Mouse (Mus musculus) frontal cortex, postnatal 14 days (tissue): Measurements from ENCODE around the gene Myom3.
A peak's percentile ranks its signal among the peaks of the same experiment; 100 is the strongest.

ENCODE experiments used
- DNase-seq, 2 experiments: peaks; one replicate each; pipeline ENCODE4 v3.0.0; 2022; ENCODE audit warnings: low spot score in 2 of 2

Gene Myom3

GRCm38 (mm10) chr4:135761569-135761968, 2.1 kb downstream of the Myom3 start:
- no peak for DNase-seq

- peak in 1 of 2 experiments; percentile 8 for DNase-seq
Observed at GRCm38 (mm10) chr4:135762251-135762906, 2.9 kb downstream of the Myom3 start.

- no peak for DNase-seq
Observed at GRCm38 (mm10) chr4:135764700-135765099, 5.2 kb downstream of the Myom3 start.

- DNase-seq: no peak
Observed at GRCm38 (mm10) chr4:135765707-135766106, 6.2 kb downstream of the Myom3 start.

- DNase-seq: no peak
Observed at GRCm38 (mm10) chr4:135766976-135767375, 7.5 kb downstream of the Myom3 start.

- DNase-seq: no peak
Observed at GRCm38 (mm10) chr4:135768572-135769526, 9.3 kb downstream of the Myom3 start.

- DNase-seq: no peak
Observed at GRCm38 (mm10) chr4:135770611-135771305, 11.2 kb downstream of the Myom3 start.

GRCm38 (mm10) chr4:135771592-135771991, 12.1 kb downstream of the Myom3 start:
- DNase-seq: no peak

- DNase-seq: no peak
Observed at GRCm38 (mm10) chr4:135772671-135773070, 13.2 kb downstream of the Myom3 start.

GRCm38 (mm10) chr4:135774496-135774895, 15.0 kb downstream of the Myom3 start:
- no peak for DNase-seq

GRCm38 (mm10) chr4:135776850-135777249, 17.3 kb downstream of the Myom3 start:
- no peak for DNase-seq

- DNase-seq: no peak
Observed at GRCm38 (mm10) chr4:135779661-135780060, 20.1 kb downstream of the Myom3 start.

- DNase-seq: no peak
Observed at GRCm38 (mm10) chr4:135780255-135780654, 20.7 kb downstream of the Myom3 start.

- no peak for DNase-seq
Observed at GRCm38 (mm10) chr4:135781304-135781703, 21.8 kb downstream of the Myom3 start.

- DNase-seq: no peak
Observed at GRCm38 (mm10) chr4:135786581-135786980, 27.1 kb downstream of the Myom3 start.

GRCm38 (mm10) chr4:135787271-135787670, 27.8 kb downstream of the Myom3 start:
- DNase-seq: no peak

GRCm38 (mm10) chr4:135789135-135789534, 29.6 kb downstream of the Myom3 start:
- no peak for DNase-seq

- DNase-seq: no peak
Observed at GRCm38 (mm10) chr4:135792821-135793220, 33.3 kb downstream of the Myom3 start.

GRCm38 (mm10) chr4:135797931-135798330, 38.4 kb downstream of the Myom3 start:
- DNase-seq: peak; percentile 17 to 34

GRCm38 (mm10) chr4:135801543-135801942, 42.0 kb downstream of the Myom3 start:
- peak; percentile 64 to 89 for DNase-seq

- no peak for DNase-seq
Observed at GRCm38 (mm10) chr4:135803299-135803698, 43.8 kb downstream of the Myom3 start.

GRCm38 (mm10) chr4:135804169-135804568, 44.7 kb downstream of the Myom3 start:
- no peak for DNase-seq
